ENCODE assay signal across 8 mouse cellular contexts in genomic region chr15:10469641-10470150, GRCm38 (mm10). TPM values are rescaled to one million over a fixed set of nuclear protein-coding genes. Genes with fewer than 3 reads are reported as not detected.
DNase-seq lines count a peak whose midpoint lies in the region; ATAC-seq lines count a peak whose summit lies in the region.

No protein-coding gene starts in this region.

- peak overlapping the region; percentile 87 for H3K27ac ChIP-seq in heart, embryonic 13.5 days (replicated peaks)
- H3K27ac ChIP-seq in hindbrain, embryonic 10.5 days, result peak overlapping the region; percentile 92
- H3K27ac ChIP-seq in liver, embryonic 12.5 days, result peak overlapping the region; percentile 80
- peak overlapping the region; percentile 87 for H3K27ac ChIP-seq in neural tube, embryonic 15.5 days (replicated peaks)

- H3K9me3 ChIP-seq in heart, embryonic 13.5 days, result no peaks in the 10 kb centered on the region
- H3K9me3 ChIP-seq in hindbrain, embryonic 10.5 days, result no peaks in the 10 kb centered on the region
- no peaks in the 10 kb centered on the region for H3K9me3 ChIP-seq in liver, embryonic 12.5 days (replicated peaks)
- H3K9me3 ChIP-seq in neural tube, embryonic 15.5 days (replicated peaks), result no peaks in the 10 kb centered on the region

- H3K27me3 ChIP-seq in heart, embryonic 13.5 days (replicated peaks), result no peaks in the 10 kb centered on the region
- no peaks in the 10 kb centered on the region for H3K27me3 ChIP-seq in hindbrain, embryonic 10.5 days (ENCODE audit: insufficient read depth, poor library complexity, severe bottlenecking)
- H3K27me3 ChIP-seq in liver, embryonic 12.5 days (replicated peaks), result no peaks in the 10 kb centered on the region
- no peaks in the 10 kb centered on the region for H3K27me3 ChIP-seq in neural tube, embryonic 15.5 days (replicated peaks)

- WGBS in heart, embryonic 13.5 days, result under 1% methylated on average over 33 of the region's 40 CpGs
- under 1% methylated on average over 40 of the region's 40 CpGs for WGBS in hindbrain, embryonic 10.5 days
- WGBS in liver, embryonic 12.5 days (ENCODE audit: insufficient replicate concordance), result under 1% methylated on average over 40 of the region's 40 CpGs
- WGBS in neural tube, embryonic 15.5 days, result under 1% methylated on average over 40 of the region's 40 CpGs

- H3K9ac ChIP-seq in heart, embryonic 13.5 days, result peak overlapping the region; percentile 91
- H3K9ac ChIP-seq in liver, embryonic 12.5 days, result peak overlapping the region; percentile 90
- peak overlapping the region; percentile 82 for H3K9ac ChIP-seq in neural tube, embryonic 15.5 days (replicated peaks)

- intact Hi-C loops in heart, postnatal 36 days (cut with DNase I), result loop anchor here (1.0 to 5.0 kb wide), 2 partner anchors 17 to 513 kb away; partner anchors contain the start of genes Amacr and Rad1

- peak overlapping the region; percentile 87 for H3K4me3 ChIP-seq in heart, embryonic 13.5 days
- H3K4me3 ChIP-seq in hindbrain, embryonic 10.5 days, result peak overlapping the region; percentile 89
- peak overlapping the region; percentile 86 for H3K4me3 ChIP-seq in liver, embryonic 12.5 days
- peak overlapping the region; percentile 88 for H3K4me3 ChIP-seq in neural tube, embryonic 15.5 days (replicated peaks)

- peaks cover 13% of the 10 kb centered on the region for H3K4me1 ChIP-seq in heart, embryonic 13.5 days
- peaks cover 23% of the 10 kb centered on the region for H3K4me1 ChIP-seq in hindbrain, embryonic 10.5 days (replicated peaks)
- peaks cover 32% of the 10 kb centered on the region for H3K4me1 ChIP-seq in liver, embryonic 12.5 days
- peaks cover 23% of the 10 kb centered on the region for H3K4me1 ChIP-seq in neural tube, embryonic 15.5 days

- no peak for DNase-seq in heart, postnatal 36 days
- peak; percentile 42 for DNase-seq in brain, adult 2 months (ENCODE audit: low read depth, low spot score)
- no peak for DNase-seq in hindbrain, embryonic 10.5 days (ENCODE audit: low spot score)
- DNase-seq in gastrocnemius, adult 8-10 months (ENCODE audit: low spot score in 2 of 2), result no peak

- H3K4me2 ChIP-seq in heart, embryonic 13.5 days, result peak overlapping the region; percentile 91
- peak overlapping the region; percentile 99 for H3K4me2 ChIP-seq in liver, embryonic 12.5 days
- peak overlapping the region; percentile 81 for H3K4me2 ChIP-seq in neural tube, embryonic 15.5 days

- peaks cover 5% of the 10 kb centered on the region; the same call in 1 of the 2 replicates for H3K36me3 ChIP-seq in heart, embryonic 13.5 days
- peaks cover 11% of the 10 kb centered on the region for H3K36me3 ChIP-seq in hindbrain, embryonic 10.5 days
- H3K36me3 ChIP-seq in liver, embryonic 12.5 days, result 0 out of 2 replicates have a peak, but pooled peaks cover 4% of the 10 kb centered on the region
- H3K36me3 ChIP-seq in neural tube, embryonic 15.5 days, result no peaks in the 10 kb centered on the region

- ATAC-seq in heart, embryonic 13.5 days (ENCODE audit: extremely low read depth, insufficient number of reproducible peaks, low FRiP score, low TSS enrichment), result no peak
- ATAC-seq in CD4-positive, CD25-positive, alpha-beta regulatory T cell, adult 4 months, result peak; percentile 5
- no peak for ATAC-seq in liver, embryonic 12.5 days
- peak; percentile 13; the same call in 1 of the 2 replicates for ATAC-seq in neural tube, embryonic 15.5 days (ENCODE audit: low FRiP score)

RNA-seq across cellular contexts. Expression of gene Dnajc21, which starts 0.6 kb away (rescaled TPM):
- polyA plus RNA-seq in heart, embryonic 13.5 days (2015; fragmentation: Nextera tagmentation; extraction: Ambion mirVana), result 5.8 and 7.1 TPM in 2 replicates
- total RNA-seq in heart, postnatal 36 days (2021), result 10 to 100 TPM; 37.1 to 41.5 TPM
- 10 to 100 TPM; 10.8 to 16.9 TPM for polyA plus RNA-seq in CD4-positive, CD25-positive, alpha-beta regulatory T cell, adult 4 months (2017; shearing (Covaris generic))
- polyA plus RNA-seq in hindbrain, embryonic 10.5 days (2016; fragmentation: Nextera tagmentation; extraction: Ambion mirVana), result 10.6 and 13.9 TPM in 2 replicates
- 14.0 and 14.5 TPM in 2 replicates for polyA plus RNA-seq in liver, embryonic 12.5 days (2016; fragmentation: Nextera tagmentation; extraction: Ambion mirVana)
- polyA plus RNA-seq in neural tube, embryonic 15.5 days (2015; fragmentation: Nextera tagmentation; extraction: Ambion mirVana), result 11.0 and 12.3 TPM in 2 replicates
- 10 to 100 TPM; 66.7 to 76.1 (median 74.5) TPM for total RNA-seq in gastrocnemius, adult 8-10 months (2022)

RNA-seq across cellular contexts. Expression of gene Brix1, which starts 16.1 kb away (rescaled TPM):
- polyA plus RNA-seq in heart, embryonic 13.5 days (2015; fragmentation: Nextera tagmentation; extraction: Ambion mirVana), result 60.4 and 63.2 TPM in 2 replicates
- total RNA-seq in heart, postnatal 36 days (2021), result 10 to 100 TPM; 19.9 to 20.0 TPM
- polyA plus RNA-seq in CD4-positive, CD25-positive, alpha-beta regulatory T cell, adult 4 months (2017; shearing (Covaris generic)), result 100 to 1,000 TPM; 126 to 135 TPM
- polyA plus RNA-seq in hindbrain, embryonic 10.5 days (2016; fragmentation: Nextera tagmentation; extraction: Ambion mirVana), result 113 and 115 TPM in 2 replicates
- polyA plus RNA-seq in liver, embryonic 12.5 days (2016; fragmentation: Nextera tagmentation; extraction: Ambion mirVana), result 111 and 112 TPM in 2 replicates
- 48.7 and 59.4 TPM in 2 replicates for polyA plus RNA-seq in neural tube, embryonic 15.5 days (2015; fragmentation: Nextera tagmentation; extraction: Ambion mirVana)
- total RNA-seq in gastrocnemius, adult 8-10 months (2022), result 10 to 100 TPM; 14.5 to 17.0 (median 16.1) TPM

RNA-seq across cellular contexts. Expression of gene Rad1, which starts 16.1 kb away (rescaled TPM):
- polyA plus RNA-seq in heart, embryonic 13.5 days (2015; fragmentation: Nextera tagmentation; extraction: Ambion mirVana), result 18.9 and 23.1 TPM in 2 replicates
- total RNA-seq in heart, postnatal 36 days (2021), result 1 to 10 TPM; 7.2 to 9.1 TPM
- 10 to 100 TPM; 23.5 to 34.6 TPM for polyA plus RNA-seq in CD4-positive, CD25-positive, alpha-beta regulatory T cell, adult 4 months (2017; shearing (Covaris generic))
- polyA plus RNA-seq in hindbrain, embryonic 10.5 days (2016; fragmentation: Nextera tagmentation; extraction: Ambion mirVana), result 44.3 and 50.8 TPM in 2 replicates
- 31.2 and 34.3 TPM in 2 replicates for polyA plus RNA-seq in liver, embryonic 12.5 days (2016; fragmentation: Nextera tagmentation; extraction: Ambion mirVana)
- polyA plus RNA-seq in neural tube, embryonic 15.5 days (2015; fragmentation: Nextera tagmentation; extraction: Ambion mirVana), result 25.5 and 33.0 TPM in 2 replicates
- 1 to 10 TPM; 3.9 to 7.2 (median 5.7) TPM for total RNA-seq in gastrocnemius, adult 8-10 months (2022)

Comparison
In these comparisons a context has a peak if more than half of its experiments do, and no peak if none do; other contexts are left out.
1. ATAC-seq: peak in CD4-positive, CD25-positive, alpha-beta regulatory T cell, adult 4 months (single experiment) and neural tube, embryonic 15.5 days (single experiment); none in heart, embryonic 13.5 days (single experiment) and liver, embryonic 12.5 days (single experiment).
2. Peak in every context shown above with its lines, with median percentiles within 50 percentile points of each other: H3K27ac ChIP-seq, H3K4me2 ChIP-seq, H3K4me3 ChIP-seq and H3K9ac ChIP-seq.